Mouse (Mus musculus) kidney, postnatal 25 days (tissue): ENCODE measurements around the gene Vegfb.

Source experiments
- DNase-seq, 2 experiments: peaks; one replicate each; pipeline ENCODE4 v3.0.0; 2021; ENCODE audit warnings: mixed read lengths in 2 of 2

The Vegfb gene

DNA sequence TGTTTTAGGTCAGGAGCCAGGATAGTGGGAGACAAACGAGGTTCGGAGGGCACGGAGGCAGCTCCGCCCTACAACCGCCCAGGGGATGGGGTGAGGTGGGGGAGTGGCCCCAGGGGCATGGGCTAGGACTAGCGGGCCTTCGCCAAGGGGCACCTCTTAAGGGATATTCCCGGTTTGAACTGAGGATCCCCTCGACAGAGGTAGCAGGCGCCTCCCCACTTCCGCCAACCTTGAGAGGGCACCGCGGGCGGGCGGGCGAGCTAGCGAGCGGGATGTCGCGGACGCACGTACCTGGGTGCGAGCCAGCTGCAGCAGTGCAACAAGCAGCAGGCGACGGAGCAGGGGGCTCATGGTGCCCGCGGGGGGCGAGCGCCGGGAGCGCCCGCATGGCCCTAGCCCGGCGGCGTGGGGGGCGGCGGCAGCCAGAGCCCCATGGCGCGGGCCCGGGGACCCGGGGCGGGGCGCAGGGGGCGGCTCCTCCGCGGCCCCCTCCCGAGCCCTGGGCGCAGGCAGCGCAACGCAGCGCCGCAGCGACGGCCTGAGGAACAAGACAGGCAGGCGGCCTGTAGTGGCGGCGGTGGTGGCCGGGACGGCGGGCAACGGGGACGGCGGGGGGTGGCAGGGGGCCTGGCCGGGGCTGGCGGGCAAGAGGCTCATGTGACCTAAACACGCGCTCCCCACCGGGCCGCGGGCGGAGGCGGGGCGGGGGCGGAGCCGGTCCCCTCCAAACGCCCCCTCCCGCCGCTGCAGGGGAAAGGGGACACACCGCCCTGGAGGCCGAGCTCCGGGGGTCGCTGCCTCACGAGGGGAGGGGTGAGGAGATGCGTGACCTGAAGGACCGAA, at the start of gene Vegfb:
Gene Vegfb, minus strand, starts transcription at position 591 of the 843 bp plus-strand sequence.
- DNase-seq = peak in 1 of 2 experiments; percentile 74

DNA sequence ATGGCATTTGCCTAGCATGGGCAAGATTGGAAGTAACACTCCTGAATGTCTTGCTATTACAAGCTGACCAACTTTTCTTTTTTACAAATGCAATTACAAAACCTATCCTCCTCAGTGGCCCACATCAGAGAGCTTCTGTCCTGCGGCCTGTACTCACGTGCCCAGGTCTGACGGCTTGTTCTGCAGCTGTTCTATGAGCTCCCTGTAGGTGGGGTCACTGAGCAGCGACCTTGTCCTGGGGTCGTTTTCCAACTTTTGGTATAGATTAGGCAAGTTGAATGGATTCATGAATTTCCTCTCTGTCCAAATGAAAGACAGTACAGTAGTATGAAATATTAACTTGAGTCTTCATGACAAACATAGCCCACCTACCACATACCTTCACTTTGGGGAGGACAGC, 46.6 kb upstream of the Vegfb start:
- no peak for DNase-seq

GRCm38 (mm10) chr19:7029531-7029930, 42.1 kb upstream of the Vegfb start:
- DNase-seq = no peak

GRCm38 (mm10) chr19:7020224-7020641, 32.8 kb upstream of the Vegfb start:
- DNase-seq = peak; percentile 74 to 76

GRCm38 (mm10) chr19:7019191-7019590, 31.7 kb upstream of the Vegfb start, which contains the start of gene Fermt3:
Gene Fermt3, minus strand, starts transcription at chr19:7019469.
- peak in 1 of 2 experiments; percentile 60 for DNase-seq

DNA sequence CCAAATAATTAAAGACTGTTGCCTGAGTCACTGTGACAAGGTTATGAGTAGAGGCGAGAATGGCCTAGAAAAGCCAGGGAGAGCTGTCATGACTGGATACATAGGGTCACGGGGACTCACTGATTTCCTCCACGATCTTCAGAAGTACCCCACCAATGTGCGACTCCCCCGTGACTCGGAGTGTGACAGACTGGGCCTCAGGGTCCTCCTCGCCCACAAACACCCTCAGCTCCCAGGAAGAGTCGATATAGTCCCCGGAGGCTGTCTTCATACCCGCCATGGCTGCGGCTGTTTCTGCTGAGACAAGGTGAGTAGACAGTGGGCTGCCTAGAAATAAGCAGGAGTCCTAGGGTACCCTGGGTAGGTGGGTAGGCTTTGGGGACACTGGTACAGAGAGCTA, 31.1 kb upstream of the Vegfb start:
- DNase-seq = no peak

GRCm38 (mm10) chr19:7017541-7018457, 30.3 kb upstream of the Vegfb start:
- DNase-seq = no peak

DNA sequence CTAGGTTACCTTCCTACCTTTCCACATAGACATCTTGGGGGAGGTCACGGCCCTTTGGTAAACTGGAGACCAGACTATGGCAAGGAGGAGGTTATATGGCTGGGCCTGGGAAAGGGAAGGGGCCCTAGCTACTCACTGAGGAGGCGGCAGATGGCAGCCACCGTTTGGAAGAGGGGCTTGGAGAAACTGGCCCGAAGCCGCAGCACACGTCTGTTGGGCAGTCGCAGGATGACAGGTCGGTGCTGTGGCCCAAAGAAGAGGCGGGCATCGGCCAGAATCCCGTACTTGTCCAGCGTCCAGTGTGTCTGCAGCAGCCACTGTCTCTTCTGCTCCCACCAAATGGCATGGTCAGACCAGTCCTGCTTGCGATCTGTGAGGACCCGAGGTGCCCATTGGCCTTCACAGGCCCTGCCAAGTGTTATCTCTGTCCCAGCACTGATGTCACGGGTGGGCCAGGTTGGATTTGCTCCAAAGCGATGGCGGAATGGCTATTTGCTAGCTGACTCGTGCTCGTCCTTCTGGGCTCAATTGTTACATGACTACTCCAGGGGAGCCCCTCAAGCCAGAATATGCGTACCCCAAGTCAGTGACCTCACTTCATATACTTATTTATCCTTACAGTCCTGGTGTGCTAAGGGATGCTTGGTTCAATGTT, 27.2 kb upstream of the Vegfb start:
- DNase-seq = no peak

DNA sequence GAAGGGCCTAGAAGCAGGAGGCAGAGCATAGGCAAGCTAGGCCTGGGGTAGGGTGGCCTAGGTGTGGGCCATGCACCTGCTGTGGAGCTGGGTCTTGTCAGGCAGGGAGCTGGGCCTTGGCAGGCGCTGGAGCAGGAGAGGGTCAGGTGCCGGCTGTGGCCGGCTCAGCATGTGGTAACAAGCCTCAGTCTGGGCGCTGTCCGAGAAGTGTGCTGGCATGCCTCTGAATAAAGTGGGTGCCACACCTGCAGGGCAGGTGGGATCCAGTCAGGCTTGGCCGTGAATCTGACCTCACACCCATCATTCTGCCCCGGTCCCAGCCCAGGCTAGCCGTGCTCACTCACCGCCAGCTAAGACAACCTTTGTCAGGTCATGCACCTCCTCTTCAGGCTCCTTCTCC, 26.5 kb upstream of the Vegfb start:
- DNase-seq = peak in 1 of 2 experiments; percentile 58

- no peak for DNase-seq
These were observed 25.0 kb upstream of the Vegfb start for GRCm38 (mm10) chr19:7012426-7012825.

GRCm38 (mm10) chr19:7006892-7007593, 19.6 kb upstream of the Vegfb start:
- no peak for DNase-seq

DNA sequence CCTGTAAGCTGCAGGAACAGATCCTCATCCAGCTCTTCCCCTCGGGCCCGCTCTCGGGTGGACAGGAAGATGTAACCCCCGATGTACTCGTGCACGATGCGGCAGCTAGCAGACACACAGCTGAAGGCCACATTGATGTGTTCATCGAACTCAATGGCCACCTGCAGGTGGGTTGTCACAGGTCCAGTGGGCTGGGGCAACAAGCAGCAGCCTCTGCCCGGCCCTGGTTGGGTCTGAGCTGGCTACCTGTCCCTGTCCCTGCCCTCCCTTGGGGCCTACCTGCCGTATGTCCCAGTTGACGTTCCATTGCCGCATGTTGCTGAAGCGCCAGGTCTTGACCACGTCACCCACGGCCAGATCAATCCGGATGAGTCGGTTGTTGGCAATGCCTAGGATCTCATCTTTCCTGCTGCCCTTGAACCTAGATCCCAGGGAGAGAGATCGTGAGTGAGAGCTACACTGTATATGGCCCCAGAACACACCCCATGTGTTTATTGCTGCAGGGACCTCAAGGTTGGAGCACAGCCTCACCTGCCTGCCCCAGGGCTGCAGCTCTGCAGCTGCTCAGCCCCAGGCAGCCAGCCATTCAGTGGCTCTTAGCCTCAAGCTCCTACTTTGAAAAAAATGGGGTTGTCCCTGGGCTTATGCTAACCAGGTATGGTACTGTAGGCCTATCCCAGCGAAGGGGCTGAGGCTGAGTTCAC, 12.1 kb upstream of the Vegfb start:
- peak in 1 of 2 experiments; percentile 40 for DNase-seq

- peak in 1 of 2 experiments; percentile 30 for DNase-seq
These were observed 10.4 kb upstream of the Vegfb start for GRCm38 (mm10) chr19:6997721-6998290.

DNA sequence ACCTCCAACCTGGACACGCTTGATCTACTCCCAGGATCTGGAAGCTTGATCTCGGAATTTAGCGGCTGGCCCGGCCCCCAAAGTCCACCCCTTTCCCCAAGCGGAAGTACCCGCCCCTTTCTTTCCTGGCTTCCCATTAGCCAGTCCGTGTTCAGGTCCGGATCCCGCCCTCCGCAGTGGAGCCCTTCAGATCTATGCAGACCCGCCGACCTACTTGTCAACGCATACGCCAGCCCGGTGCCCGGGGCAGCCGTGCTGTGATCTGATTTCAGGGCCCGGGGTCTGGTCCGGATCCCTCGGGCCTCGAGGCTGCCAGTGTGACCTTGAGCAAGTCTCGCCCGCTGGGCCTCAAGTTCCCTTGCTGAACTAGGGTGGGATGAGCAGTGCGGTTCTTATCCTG, 8.6 kb upstream of the Vegfb start, which contains the start of the genes Nudt22 and Trpt1:
Gene Nudt22, minus strand, starts transcription at position 112 of the 400 bp plus-strand sequence.
Gene Trpt1, plus strand, starts transcription at position 126 of the 400 bp plus-strand sequence.
- DNase-seq = peak; percentile 95 to 97

DNA sequence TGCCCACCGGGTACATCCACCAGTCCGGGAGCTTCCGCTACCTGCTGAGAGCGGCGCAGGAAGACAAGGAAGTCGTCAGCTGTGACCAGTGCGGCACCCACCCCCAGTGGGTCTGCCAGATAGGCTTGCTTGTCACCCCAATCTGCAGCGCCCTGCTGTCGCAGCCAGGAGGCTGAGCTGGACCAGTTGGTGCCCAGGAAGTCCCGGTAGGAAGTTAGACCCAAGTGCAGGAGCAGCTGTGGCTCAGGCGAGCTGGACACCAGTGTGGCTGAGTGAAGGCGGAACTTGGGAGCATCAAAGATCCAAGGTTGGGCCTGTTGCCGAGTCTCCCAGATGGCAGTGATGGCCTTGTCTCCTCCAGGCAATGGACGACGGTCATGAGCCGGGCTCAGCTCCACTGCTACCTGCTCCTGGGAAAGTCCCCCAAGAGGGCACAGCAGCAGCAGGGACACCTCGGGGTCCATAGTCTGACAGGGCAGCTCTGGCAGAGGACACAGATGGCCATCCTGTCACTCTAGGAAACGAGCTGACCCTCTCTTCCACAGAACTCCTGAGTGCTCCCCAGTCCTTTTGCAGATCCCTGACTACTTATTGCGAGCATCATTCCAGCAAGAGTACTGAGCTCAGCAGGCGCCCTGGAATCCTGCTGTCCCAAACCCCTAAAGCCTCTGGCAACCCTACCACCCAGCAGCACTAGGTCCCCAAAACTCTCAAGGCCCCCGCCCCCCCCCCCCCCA, 8.0 kb upstream of the Vegfb start:
- peak in 1 of 2 experiments; percentile 57 for DNase-seq

DNA sequence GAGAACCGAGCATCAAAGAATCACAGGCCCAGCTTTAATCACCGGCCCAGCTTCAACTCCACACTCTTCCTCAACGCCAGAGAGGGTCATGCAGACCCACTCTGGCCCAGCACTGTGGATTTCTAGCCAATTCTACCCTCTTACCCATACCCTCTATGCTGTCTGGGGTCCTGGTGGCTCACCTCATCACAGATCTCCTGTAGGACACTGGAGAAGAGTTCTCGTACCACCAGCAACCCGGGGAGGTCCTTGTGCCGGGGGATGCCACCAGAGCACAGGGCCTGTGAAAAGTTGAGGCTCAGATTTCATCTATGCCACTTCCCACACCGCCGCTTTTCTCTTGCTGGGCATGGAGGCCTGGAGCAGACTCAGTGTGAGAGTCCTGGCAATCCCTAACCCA, 7.0 kb upstream of the Vegfb start:
- peak in 1 of 2 experiments; percentile 40 for DNase-seq

- DNase-seq = peak in 1 of 2 experiments; percentile 20
These were observed 6.6 kb upstream of the Vegfb start for GRCm38 (mm10) chr19:6994002-6994401.

DNA sequence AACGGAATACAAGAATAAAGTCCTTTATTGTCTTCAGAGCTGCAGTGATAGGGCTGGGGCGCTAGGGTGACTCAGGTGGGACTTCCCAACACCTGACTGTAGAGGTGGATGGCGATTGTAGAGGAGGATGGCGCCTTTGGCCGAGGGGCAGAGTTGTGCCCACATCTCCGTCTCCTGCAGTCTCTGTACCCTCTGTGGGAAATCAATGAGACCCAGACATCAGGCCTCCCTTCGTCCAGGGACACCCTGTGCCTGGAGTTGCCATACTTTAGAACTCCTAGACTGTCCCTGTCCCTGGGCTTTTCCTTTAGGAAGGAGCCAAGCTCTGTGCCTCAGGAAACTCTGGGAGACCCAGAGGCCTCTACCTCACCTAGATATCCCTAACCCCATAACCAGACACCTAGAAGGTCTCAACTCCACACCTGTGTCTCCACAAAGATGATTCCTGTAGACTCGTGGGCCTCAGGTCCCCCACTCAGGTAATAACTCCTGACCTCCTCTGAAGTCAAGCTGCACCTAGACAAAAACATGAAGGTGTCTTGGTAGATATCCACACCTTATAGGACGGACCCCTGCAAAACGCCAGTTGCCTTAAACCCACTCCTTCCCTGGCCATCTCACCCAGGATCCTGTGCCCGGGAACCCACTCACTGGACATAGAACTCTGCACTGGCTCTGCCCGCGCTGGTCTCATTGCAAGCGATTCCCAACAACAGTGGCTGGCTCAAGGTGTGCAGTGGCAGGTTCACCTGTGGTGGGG, 5.7 kb upstream of the Vegfb start:
- DNase-seq = peak in 1 of 2 experiments; percentile 39
